Mouse (Mus musculus) kidney, adult 2 months (tissue): Measurements from ENCODE around the gene Fan1. TPM values are rescaled to one million over a fixed set of nuclear protein-coding genes. Genes with fewer than 3 reads are reported as not detected.
A peak's percentile ranks its signal among the peaks of the same experiment; 100 is the strongest.

Experiments
- DNase-seq: peaks from one replicate; pipeline ENCODE4 v3.0.0; 2021
- H3K27ac ChIP-seq: fragments of 200-500 bp; 2 replicates; pipeline ENCODE4 v1.5.1; 2012; ENCODE audit warnings: low read depth, low read length, control low read depth, inconsistent platforms; ENCODE audit not compliant: insufficient read depth
- H3K27me3 ChIP-seq: fragments of 200-500 bp; replicated peaks from 2 replicates; pipeline ENCODE4 v1.6.1; 2012; ENCODE audit warnings: mild to moderate bottlenecking, moderate library complexity, low read length, inconsistent platforms; ENCODE audit not compliant: control insufficient read depth, insufficient read depth
- H3K36me3 ChIP-seq: fragments of 200-500 bp; 2 replicates; pipeline ENCODE4 v1.6.1; 2012; ENCODE audit warnings: mild to moderate bottlenecking, moderate library complexity, low read length, inconsistent platforms; ENCODE audit not compliant: control insufficient read depth, insufficient read depth
- H3K4me1 ChIP-seq: fragments of 200-500 bp; 2 replicates; pipeline ENCODE4 v1.6.1; 2011; ENCODE audit warnings: low read length; ENCODE audit not compliant: control insufficient read depth, insufficient read depth
- H3K4me3 ChIP-seq: fragments of 200-500 bp; 2 replicates; pipeline ENCODE4 v1.5.1; 2011; ENCODE audit warnings: mild to moderate bottlenecking, low read depth, low read length, control low read depth; ENCODE audit not compliant: insufficient read depth
- CTCF ChIP-seq: fragments of 200-500 bp; conservative IDR thresholded peaks from 2 replicates; pipeline ENCODE4 v1.5.1; 2011; ENCODE audit warnings: low read depth, mild to moderate bottlenecking, control low read depth, low read length, moderate library complexity, mixed read lengths; ENCODE audit not compliant: insufficient read depth, insufficient read length
- POLR2A ChIP-seq: fragments of 200-500 bp; IDR thresholded peaks from one replicate; pipeline ENCODE4 v1.6.1; 2011; ENCODE audit warnings: low read depth, low read length, control low read depth
- WGBS: fragments of 180-500 bp; shearing (Covaris S2); methylation state at CpG from one replicate; pipeline ENCODE4 v1.1.7; 2018; 5-methylcytosine and 5-hydroxymethylcytosine counted together
- polyA plus RNA-seq: library from polyadenylated mRNA; depleted of rRNA; stranded (reverse); fragments of >200 nt; gene quantifications from 2 replicates; pipeline ENCODE4 v1.2.3, GENCODE M21; 2012

The Fan1 gene
- polyA plus RNA-seq, 1 experiment = 2.8 TPM

DNA sequence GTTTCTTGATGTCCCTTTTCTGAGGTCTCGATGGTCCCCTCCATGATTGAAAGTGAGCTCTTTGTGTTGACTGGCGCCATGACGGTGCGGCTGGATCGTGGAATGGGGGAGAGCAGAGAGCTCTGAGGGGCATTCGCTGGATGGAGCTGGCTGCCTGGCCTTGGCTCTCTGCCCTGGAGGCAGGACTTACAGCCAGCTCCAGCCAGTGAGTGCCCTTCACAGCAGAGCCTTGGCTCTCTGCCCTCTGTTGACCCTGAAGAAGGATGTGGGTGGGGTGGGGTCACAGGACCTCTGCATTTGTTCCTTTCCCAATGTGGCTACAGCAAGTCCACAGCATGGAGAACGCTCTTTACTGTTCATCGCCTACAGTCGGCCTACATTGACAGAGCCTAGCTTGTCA lies 16.5 kb downstream of the Fan1 start:
- H3K27ac ChIP-seq = peak overlapping the region; percentile 67
- 68% methylated on average over 9 of the region's 9 CpGs for WGBS

DNA sequence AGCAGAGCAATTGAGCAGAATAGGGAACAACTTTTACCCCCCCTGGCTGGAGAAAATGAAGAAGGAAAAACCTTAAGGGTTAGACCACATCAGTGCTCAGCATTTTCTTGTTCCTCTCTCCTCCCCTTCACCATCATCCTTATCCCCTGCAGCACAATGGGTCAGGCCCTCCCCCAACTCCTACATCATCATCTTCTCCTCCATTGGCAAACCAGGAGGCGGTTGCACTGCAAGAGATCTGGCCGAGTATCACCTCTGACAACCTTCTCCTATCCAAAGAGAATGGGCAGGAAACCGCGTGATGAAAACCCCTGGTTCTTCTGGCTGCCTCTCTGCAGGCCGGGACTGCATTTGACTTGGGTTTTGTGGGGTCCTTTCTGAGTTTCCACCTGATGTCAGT lies 17.2 kb downstream of the Fan1 start:
- no peak overlapping the region for H3K27ac ChIP-seq
- 89% methylated on average over 5 of the region's 5 CpGs for WGBS
- no peaks in the 10 kb centered on the region for H3K27me3 ChIP-seq
- H3K4me1 ChIP-seq = no peaks in the 10 kb centered on the region
- DNase-seq = no peak
- no peaks in the 10 kb centered on the region for H3K36me3 ChIP-seq
- no peak overlapping the region for H3K4me3 ChIP-seq
- TF ChIP-seq POLR2A (no peak), CTCF (no peak)

More for the DNA sequence above, 16.5 kb downstream of the Fan1 start:
- Histone ChIP-seq H3K27me3 (no peaks in the 10 kb centered on the region), H3K4me3 (no peak overlapping the region), H3K36me3 (no peaks in the 10 kb centered on the region), H3K4me1 (no peaks in the 10 kb centered on the region)
- DNase-seq = peak; percentile 70
- no peak for TF ChIP-seq CTCF
- TF ChIP-seq POLR2A = no peak

DNA sequence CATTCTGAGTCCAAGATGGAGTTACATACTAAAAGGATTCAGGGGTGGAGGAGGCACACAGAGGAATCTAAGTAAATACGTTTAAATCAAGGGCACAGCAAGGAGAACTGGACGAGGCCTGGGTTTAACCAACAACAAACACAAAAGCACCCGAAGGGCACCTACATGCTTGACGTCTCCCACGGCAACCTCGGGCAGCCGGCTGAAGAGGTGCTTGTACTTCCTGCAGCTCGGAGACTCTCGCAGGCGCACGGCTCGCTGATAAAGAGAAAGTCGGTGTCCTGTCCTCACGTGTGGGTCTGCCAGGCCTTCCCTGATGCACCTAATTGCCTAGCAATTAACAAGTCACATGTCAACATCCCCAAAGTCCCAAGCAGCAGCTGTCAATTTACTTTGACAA lies 19.7 kb downstream of the Fan1 start:
- H3K4me3 ChIP-seq = no peak overlapping the region
- no peaks in the 10 kb centered on the region for H3K27me3 ChIP-seq
- H3K4me1 ChIP-seq = no peaks in the 10 kb centered on the region
- no peaks in the 10 kb centered on the region for H3K36me3 ChIP-seq
- DNase-seq = peak; percentile 34
- H3K27ac ChIP-seq = peak overlapping the region; percentile 42; the same call in 1 of the 2 replicates
- WGBS = 66% methylated on average over 14 of the region's 14 CpGs
- no peak for TF ChIP-seq CTCF
- TF ChIP-seq POLR2A = no peak

DNA sequence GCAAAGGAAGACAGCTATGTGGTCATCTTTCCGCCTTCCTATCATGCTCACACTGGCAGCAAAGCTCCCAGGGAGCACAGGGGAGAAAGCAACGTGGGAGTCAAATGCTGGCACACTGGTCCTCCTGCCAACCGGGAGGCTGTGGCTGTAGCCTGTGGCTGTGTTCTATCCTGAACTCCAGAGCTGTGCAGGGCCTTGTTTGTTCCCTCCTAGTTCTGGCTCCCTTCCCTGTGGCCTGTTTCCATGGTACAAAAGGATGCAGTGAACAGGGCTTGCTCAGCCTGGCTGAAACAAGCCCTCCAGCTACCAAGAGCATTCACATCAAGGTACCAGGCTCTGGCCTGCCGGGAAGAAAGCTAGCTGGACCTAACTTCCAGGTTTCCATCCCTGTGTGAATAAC lies 22.8 kb downstream of the Fan1 start:
- Histone ChIP-seq H3K27ac (peak overlapping the region; percentile 53), H3K4me1 (peaks cover 5% of the 10 kb centered on the region; the same call in 1 of the 2 replicates), H3K36me3 (no peaks in the 10 kb centered on the region), H3K27me3 (no peaks in the 10 kb centered on the region), H3K4me3 (no peak overlapping the region)
- WGBS = 66% methylated on average over 4 of the region's 4 CpGs
- DNase-seq = peak; percentile 68
- TF ChIP-seq POLR2A = no peak

DNA sequence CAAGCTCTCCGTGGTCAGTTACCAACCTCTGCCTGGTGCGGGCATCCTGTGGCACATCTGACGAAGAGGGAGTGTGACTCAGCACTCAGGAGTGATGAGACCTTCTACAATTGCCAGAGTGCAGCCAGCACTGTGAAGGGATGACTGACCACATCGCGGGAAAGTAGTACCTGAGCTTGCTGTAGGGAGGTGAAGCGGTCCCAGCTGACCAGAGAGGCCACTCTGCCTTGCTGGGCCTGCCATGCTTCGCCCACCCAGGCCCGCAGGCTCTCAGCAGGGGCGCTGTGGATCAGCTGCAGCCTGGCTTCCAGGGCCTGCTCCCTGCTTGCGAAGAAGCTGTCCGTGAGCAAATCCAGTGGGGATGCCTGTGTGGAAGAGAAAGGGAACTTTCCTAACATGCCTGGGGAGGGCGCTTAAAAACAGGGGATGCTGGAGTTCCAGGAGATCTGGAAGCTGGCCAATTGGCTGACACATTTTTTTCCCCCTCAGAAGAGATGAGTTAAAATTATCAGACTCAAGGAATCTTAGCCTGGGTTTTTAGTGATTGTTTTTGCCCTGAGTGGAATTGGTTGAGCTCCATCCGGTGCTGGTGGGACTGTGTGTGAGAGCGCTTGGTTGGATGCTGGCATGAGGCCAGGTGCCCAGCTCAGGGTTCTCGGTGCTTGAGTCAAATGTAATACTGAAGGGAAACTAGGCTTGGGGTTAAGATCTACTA lies 24.6 kb downstream of the Fan1 start:
- WGBS = 77% methylated on average over 15 of the region's 15 CpGs
- TF ChIP-seq POLR2A (no peak), CTCF (no peak)
- H3K4me3 ChIP-seq = no peak overlapping the region
- H3K4me1 ChIP-seq = peaks cover 5% of the 10 kb centered on the region; the same call in 1 of the 2 replicates
- peak; percentile 21 for DNase-seq
- no peaks in the 10 kb centered on the region for H3K27me3 ChIP-seq
- no peaks in the 10 kb centered on the region; the same call in 1 of the 2 replicates for H3K36me3 ChIP-seq
- H3K27ac ChIP-seq = peak overlapping the region; percentile 66

DNA sequence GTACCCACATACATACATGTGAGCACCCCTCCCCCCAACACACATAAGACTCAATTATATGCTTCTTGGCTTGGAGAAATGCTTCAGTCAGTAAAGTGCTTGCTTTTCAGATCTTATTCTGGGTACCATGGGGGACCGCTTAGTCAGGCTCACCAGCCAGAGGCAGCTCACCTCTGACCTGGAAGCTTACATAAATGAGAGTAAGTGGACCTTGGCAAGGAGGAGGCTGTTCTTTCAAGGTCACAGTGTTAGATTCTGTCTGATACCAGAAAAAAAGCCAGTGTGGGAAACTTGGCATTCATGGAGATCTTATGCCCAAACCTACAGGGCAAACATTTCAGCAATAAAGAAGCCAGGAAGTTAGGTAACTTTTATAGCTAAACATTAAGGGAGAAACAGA lies 26.1 kb downstream of the Fan1 start:
- TF ChIP-seq CTCF (no peak), POLR2A (no peak)
- peak overlapping the region; percentile 78 for H3K27ac ChIP-seq
- WGBS = 44% methylated on average over 1 of the region's 1 CpGs

DNA sequence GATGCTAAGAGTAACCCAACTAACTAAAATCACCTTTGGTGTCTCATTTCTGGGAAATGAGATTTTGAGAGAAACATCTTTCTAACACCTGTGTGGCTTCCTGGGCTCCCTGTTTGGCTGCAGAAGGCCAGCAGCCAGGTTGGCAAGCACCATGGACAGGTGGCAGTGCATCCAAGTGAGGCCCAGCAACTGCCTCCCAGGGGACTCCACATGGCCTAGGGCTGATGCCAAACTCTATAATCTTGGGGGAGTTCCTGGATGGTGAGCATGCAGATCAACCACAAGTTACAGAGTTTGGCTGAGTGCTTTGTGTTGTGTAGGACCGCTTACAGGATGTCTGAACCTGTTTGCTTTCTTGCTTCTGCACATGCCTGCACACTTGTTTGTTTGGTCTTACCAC lies 41.2 kb downstream of the Fan1 start:
- WGBS = 94% methylated on average over 1 of the region's 1 CpGs
- H3K4me1 ChIP-seq = no peaks in the 10 kb centered on the region
- no peak for DNase-seq
- H3K36me3 ChIP-seq = peaks cover 7% of the 10 kb centered on the region
- H3K27ac ChIP-seq = no peak overlapping the region
- no peak overlapping the region for H3K4me3 ChIP-seq
- H3K27me3 ChIP-seq = no peaks in the 10 kb centered on the region
- TF ChIP-seq POLR2A (no peak), CTCF (no peak)

More for the DNA sequence above, 26.1 kb downstream of the Fan1 start:
- peaks cover 5% of the 10 kb centered on the region; the same call in 1 of the 2 replicates for H3K4me1 ChIP-seq
- DNase-seq = peak; percentile 52
- H3K4me3 ChIP-seq = no peak overlapping the region
- no peaks in the 10 kb centered on the region; the same call in 1 of the 2 replicates for H3K36me3 ChIP-seq
- H3K27me3 ChIP-seq = no peaks in the 10 kb centered on the region
